Mouse (Mus musculus): ENCODE data around the gene Rab9b.

DNA sequence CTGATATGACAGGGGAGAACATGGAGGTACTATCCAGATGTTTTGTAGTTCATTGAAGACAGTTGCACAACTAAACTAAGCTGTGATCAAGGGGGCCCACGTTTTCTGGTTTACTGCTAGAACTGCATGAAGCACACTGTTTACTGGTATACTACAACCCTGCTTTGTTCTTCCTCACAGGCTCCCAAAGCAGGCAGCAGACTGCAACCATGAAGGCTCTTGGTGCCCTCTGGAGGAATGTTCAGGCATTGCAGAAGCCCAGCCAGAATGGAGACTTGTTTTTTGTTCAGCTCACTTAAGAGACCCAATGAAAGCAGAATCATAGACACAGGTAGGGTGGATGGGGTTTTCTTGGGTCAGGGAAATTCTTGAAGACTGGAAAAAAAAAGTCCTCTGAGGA lies 48.3 kb downstream of the Rab9b start:
- TF ChIP-seq CTCF (IDR thresholded peaks at IDR 0.05; ENCODE audit: borderline replicate concordance, insufficient read depth, low read depth, low read length), result peak; percentile 76
- no peak for TF ChIP-seq POLR2A (IDR thresholded peaks at IDR 0.05; ENCODE audit: borderline replicate concordance, insufficient read depth, low read length)

All from cerebellum, adult 2 months (tissue).